Mouse (Mus musculus) induced T-regulatory cell, adult 2 months (primary cell): ENCODE measurements at regions not wholly inside any gene's neighbourhood (a gene's known extent, or its start where the extent isn't known, plus 50 kb on each side); places are given as distances from the start of the nearest gene placed in this dataset.
A peak's percentile ranks its signal among the peaks of the same experiment; 100 is the strongest.
"Not testable (repeated sequence)": the region's sequence is repeated elsewhere in the genome, so short reads cannot be mapped to it uniquely, and the experiment has no call there.

Experiments used
- DNase-seq: peaks from one replicate; pipeline ENCODE4 v3.0.0-alpha.2; 2012; ENCODE audit warnings: low read depth

DNA sequence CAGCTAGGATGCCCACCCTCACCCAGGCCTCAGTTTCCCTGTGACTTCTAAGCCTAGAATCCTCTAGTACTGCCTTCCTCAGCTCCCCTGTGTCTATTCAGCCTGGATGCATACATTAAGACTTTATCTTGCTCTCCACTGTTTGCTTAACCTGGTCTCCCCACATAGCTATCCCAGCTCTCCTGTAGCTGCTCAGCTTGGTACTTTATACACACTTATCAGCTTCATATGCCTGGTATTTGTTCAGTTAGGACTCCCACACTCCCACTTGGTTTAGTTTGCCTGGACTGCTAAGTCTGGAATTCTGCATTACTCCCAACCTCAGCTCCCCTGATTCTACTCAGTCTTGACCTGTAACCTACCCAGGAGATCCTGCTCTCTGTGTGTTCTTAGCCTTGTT is 147.7 kb downstream of the Tmem121 start:
- no peak for DNase-seq

DNA sequence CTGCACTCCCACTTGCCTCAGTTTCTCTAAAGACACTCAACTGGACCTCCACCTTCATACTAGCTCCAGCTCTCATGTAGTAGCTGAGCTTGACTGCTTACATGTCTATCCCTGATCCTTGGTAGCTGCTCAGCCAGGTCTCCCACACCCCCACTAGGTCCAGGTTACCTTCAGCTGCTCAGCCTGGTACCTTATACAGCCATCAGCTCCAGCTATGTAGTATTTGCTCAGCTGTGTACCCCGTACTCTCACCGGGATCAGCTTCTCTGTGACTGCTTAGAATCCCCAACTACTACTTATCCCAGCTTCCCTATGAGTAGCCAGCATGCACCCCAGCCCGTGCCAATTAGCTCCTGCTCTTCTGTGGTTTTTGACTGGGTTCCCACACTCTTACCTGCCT is 148.1 kb downstream of the Tmem121 start:
- DNase-seq, result not testable (repeated sequence)

DNA sequence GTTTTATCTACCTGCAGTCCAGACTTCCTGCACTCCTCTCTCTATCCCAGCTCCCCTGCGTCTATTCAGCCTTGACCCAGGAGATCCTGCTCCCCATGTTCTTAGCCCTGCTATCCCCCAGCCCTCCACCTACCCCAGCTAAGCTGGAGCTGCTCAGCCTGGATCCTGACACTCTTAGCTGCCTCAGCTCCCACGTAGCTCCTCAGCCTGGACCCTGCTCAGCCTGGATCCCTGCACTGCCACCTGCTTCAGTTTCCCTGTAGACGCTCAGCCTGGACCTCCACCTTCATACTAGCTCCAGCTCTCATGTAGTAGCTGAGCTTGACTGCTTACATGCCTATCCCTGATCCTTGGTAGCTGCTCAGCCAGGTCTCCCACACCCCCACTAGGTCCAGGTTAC is 151.5 kb downstream of the Tmem121 start:
- no peak for DNase-seq

DNA sequence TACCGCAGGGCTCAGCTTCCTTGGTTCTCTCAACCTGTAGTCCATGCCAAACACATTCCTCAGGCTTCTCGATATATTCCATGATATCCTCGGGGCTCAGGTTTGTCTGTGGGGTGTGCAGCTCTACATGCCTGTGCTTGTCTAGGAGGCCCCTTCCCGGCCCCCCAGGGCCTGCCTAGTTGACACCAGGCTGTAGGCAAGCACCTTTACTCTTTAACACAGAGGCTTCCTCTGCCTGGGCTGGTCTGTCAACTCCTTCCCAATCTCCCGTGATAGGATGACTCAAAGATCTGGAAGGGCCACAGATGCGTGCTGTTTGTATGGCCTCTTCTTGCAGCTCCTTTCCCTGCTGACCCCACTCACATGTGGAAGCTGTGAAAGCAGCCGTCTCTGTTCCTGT is 150.4 kb upstream of the Adam6b start:
- no peak for DNase-seq

DNA sequence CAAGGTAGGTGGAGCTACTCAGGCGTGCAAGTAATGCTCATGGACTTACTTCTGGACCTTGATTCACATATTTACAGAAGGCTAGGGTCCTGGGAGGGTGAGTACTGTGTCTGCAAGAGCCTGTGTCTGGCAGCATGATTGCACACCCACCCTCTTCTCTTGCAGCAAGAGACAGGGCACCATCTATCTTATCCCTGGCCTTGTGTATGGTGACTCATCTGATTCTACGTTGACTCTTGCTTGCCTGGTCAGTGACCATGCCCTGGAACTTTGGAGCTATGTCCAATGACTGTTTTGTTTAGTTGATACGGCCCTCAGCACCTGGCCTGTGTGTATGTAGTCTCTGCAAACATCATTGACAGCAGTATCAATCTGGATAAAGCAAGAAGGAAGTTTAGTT is 148.3 kb upstream of the Adam6b start:
- no peak for DNase-seq

DNA sequence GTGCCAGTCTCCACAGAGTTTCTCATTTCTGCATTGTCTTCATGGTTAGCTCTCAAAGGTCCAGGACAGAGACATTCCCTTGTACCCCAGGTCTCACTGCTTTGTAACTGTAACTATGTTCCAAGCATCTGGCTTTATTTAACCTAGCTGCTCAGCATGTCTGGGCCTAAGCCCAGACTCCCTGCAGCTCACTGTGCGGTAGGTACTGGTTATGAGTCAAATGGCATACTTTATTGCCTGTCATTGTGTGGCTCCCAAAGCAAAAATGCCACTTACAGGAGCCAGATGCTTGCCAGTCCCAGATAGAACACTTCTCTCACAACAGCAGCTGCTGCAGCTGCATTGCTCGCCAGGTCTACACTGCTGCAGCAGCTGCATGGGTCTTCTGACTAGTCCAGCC is 134.2 kb upstream of the Adam6b start:
- no peak for DNase-seq

DNA sequence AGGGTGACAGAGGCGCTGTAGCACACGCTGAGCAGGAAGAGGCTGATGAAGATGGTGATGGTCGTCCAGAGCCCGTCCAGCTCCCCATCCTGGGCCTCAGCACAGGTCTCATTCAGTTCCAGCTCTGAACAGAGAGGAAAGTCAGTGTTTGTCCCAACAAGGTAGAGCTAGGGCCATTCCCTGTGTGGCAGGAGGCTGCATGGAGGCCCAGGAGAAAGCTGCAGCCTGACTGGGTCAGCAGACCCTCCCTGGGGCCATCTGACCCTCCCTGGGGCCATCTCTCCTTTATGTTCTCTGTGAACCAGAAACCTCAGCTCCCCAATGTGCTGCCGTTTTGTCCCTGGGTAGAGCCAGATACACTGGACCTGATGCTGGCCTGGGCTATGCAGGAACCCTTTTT is 131.2 kb upstream of the Adam6b start:
- no peak for DNase-seq

DNA sequence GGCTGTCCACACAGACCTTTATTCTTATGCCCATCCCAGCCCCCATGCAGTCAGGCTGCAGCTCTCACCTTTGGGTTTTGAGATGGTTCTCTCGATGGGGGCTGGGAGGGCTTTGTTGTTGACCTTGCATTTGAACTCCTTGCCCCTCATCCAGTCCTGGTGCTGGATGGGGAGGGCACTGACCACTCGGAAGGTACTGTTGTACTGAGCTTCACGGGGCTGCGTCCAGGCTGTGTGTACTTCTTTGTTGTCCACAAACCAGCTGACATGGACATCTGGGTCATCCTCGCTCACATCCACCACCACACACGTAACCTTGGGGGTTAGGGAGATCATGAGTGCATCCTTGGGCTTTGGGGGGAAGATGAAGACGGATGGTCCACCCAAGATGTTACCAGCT is 129.3 kb upstream of the Adam6b start:
- DNase-seq, result no peak

DNA sequence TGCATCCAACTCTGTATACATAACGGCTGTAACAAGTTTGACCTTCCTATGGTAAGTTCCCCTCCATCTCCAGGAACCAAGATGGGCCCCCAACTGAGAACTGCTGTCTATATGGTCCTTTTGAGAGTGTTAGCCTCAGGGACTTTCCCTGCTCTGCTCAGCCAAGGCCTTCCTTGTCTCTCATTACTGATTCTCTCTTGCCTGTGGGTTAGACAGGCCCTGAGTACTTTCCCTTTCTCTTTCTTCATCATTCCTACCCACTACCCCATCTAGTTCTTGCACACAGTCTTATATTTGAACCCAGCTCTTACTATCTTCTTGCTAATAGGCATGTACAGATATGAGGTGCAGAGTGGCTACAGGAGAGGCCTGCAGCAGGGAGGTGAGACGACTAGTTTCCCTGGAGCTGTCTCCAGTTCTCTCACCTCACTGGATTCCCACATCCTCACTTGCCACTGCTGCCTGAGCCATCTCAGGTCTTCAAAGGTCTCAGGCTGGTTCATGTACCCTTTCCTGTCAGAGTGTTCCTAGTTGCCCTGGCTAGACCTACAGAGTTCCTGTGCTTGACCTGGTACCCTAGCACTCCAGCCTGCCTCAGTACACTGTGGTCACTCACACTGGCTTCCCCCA is 126.8 kb upstream of the Adam6b start:
- DNase-seq, result peak; percentile 46

DNA sequence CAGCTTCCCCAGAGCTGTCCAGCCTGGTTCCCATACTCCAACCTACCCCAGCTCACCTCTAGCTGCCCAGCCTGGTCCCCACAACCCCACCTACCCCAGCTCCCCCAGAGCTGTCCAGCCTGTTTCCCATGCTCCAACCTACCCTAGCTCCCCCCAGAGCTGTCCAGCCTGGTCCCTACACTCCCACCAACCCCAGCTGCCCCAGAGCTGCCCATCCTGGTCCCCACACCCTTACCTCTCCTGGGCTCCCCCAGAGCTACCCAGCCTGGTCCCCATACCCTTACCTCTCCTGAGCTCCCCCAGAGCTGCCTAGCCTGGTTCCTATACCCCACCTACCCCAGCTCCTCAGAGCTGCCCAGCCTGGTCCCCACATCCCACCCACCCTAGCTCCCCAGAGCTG is 125.3 kb upstream of the Adam6b start:
- DNase-seq, result no peak

DNA sequence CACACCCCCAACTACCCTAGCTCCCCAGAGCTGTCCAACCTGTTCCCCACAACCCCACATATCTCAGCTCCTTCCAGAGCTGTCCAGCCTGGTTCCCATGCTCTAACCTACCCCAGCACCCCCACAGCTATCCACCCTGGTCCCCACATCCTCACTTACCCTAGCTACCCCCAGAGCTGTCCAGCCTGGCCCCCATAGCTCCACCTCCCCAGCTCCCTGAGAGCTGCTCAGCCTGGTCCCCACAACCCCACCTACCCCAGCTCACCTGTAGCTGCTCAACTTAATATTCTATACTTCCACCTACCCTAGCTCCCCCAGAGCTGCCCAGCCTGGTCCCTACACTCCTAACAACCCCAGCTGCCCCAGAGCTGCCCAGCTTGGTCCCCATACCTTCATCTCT is 124.9 kb upstream of the Adam6b start:
- no peak for DNase-seq

DNA sequence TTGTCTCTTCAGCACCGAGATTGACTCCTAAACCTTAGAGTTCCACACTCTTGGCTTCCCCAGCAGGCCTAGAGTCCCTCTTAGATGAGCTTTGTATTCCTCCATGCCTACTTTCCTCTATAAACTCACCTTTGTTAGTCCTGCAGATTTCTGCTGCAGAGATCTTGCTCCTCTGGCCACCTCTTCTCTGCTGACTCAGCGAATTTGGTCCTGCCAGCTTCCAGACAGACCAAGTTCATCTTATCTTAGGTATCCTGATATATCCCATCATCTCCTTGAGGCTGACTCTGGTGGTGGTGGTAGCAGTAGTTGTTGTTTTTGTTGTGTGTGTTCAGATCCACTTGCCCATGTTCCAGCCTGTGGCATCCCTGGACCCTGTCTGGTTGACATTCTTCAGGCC is 123.5 kb upstream of the Adam6b start:
- no peak for DNase-seq

DNA sequence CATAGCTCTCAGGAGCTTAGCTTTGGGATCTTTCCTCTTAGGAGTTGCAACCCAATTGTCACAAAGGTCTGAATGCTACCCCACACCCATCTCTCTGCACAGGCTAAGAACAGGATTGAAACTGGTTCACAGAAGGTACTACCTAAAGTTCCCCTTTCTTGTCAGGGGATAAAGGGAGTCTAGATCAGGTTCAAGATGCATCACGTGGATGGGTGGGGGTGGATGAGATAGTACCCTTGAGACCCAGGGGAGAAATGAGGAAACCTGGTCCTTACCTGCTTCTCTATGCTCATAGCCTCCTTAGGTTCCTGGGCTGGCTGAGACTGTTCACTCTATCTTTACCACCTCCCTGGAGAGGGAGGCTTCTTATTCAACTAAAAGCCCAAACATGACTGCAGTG is 122.9 kb upstream of the Adam6b start:
- DNase-seq, result no peak

DNA sequence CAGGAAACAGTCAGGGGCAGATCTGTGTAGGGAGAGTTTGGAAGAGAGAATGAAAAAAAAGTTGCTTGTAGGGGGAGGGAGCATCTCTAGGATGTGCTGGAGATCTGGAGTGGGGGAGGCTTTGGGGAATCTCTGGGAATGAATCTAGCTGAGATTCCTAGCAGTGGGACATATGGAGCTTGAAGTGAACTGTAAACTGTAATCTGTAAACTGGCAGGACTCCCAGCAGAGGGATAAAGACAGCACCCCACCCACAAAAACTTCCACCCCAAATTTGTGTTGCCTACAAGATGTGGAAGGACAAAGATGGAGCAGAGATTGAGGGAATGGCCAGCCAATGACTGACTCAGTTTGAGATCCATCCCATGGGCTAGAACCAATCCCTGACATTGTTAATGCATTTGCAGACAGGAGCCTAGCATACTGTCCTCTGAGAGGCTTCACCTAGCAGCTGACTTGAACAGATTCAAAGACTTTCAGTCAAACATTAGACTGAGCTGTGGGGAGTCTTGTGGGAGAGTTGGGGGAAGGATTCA is 87.7 kb upstream of the Adam6b start:
- no peak for DNase-seq

DNA sequence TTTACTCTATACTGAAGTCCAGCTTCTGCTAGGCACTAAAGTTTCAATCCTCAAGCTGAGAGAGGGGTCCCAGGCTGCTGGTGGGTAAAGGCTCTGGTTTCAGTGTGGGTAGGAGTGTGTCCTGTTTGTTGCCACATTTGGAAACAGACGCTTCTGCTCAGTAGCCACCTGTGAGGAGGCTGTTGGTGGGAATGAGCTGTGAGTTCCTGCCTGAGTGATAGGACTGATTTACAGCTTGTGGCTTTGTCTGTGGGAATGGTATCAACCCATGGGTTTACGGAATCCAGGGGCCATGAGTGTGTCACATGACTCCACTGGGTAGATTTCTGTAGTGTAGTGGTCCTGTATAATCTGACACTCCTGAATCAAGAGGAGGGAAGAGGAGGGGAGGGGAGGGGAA is 86.5 kb upstream of the Adam6b start:
- no peak for DNase-seq

DNA sequence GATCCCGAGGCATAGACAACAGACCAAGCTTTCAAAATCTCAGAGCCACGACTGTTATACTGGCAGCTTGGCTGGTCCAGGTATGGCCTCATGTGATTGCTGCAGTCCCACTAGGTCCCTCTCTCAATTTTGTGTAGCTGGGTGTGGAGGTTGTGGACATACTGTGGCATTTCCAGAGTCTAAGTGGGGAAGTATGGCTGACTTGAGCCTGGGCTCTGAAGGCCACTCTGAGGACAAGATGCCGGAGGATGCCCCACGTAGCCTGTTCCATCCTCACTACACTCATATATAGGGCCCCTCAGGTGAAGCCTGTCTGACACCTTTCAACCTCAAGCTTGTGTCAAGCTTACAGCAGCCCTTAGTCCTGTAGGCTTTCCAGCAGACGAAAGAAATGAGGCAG is 78.2 kb upstream of the Adam6b start:
- no peak for DNase-seq

DNA sequence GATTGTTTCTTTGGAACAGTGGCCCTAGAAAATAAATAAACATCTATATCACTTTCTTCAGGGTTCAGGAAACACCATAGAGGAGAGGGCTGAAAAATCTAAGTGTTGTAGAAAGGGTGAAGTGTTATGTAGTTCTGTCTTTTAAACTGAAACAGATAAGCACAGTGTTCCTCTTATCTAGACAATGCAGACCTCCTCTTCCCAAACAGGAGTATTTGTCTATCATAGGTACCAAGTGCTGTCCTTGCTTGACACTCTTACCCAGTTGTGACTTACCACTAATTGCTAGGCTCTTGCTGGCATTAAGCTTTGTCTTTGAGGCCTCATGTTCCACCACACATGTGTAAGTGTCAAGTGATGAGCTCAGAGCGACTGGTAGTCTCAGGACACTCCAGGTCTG is 75.3 kb upstream of the Adam6b start:
- DNase-seq, result no peak

DNA sequence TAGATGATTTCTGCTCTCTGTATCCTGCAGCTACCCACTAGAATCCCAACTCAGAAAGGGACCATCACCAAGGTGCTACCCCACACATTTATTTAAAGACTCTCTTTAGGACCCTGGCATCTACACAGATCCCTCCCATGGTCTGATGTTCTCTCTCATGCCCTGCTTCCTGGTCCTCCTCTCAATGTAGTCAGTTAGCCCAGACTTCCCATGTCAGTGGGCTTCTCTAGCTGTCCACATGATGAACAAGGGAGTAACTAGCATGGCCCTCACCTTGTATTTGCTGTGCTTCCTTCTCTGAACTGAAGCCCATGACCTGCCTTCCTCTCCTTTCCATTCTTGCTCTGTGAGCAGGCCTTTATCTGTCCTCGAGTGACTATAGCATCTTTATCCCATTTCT is 71.8 kb upstream of the Adam6b start:
- DNase-seq, result no peak

DNA sequence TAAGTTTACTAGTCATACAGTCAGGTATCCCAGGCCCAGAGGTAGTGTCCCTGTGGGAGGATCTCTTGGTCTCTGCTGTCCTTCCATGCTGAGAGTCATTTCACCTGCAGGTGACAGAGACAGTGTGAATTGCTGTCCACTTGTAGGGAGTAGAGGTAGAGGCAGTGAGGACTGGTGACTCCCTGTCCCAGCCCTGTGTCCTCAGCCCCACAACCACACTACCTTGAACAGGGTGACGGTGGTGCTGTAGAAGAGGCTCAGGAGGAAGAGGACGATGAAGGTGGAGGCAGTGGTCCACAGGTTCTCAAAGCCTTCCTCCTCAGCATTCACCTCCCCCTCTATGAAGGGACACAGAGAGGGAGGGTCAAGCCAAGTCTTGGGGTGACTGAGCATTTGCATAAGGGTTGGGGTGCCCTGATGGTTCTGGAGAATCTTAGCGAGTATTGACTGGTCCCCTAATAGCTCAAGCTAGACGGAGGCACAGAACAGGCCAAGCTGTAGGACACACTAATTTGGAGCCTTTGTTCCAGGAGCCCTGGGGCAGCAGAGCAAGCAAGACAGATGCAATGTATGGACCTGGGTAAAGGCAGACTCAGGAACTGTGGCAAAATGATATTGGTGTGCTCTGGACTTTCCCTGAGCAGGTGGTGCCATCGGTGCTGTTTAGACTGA is 70.4 kb upstream of the Adam6b start:
- peak; percentile 23 for DNase-seq

DNA sequence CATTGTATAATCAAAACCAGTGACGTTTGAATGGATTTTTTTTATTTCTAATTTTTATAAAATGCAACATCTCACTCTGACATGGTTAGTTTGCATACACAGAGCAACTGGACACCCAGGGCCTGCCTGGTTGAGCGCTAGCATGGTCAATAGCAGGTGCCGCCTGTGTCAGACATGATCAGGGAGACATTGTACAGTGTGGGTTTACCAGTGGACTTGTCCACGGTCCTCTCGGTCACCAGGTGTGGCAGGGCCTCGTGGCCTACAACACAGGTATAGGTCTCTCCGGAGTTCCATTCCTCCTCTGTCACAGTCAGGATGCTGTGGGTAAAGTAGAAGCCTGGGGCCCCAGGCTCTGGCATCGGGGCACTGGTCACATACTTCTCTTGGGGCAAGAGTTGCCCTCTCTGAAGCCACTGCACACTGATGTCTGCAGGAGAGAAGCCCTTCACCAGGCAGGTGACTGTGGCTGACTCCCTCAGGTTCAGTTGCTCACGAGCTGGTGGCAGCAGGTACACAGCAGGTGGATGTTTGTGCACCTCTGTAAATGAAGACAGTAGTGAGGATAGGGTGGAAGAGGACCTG is 68.5 kb upstream of the Adam6b start:
- DNase-seq, result peak; percentile 12

DNA sequence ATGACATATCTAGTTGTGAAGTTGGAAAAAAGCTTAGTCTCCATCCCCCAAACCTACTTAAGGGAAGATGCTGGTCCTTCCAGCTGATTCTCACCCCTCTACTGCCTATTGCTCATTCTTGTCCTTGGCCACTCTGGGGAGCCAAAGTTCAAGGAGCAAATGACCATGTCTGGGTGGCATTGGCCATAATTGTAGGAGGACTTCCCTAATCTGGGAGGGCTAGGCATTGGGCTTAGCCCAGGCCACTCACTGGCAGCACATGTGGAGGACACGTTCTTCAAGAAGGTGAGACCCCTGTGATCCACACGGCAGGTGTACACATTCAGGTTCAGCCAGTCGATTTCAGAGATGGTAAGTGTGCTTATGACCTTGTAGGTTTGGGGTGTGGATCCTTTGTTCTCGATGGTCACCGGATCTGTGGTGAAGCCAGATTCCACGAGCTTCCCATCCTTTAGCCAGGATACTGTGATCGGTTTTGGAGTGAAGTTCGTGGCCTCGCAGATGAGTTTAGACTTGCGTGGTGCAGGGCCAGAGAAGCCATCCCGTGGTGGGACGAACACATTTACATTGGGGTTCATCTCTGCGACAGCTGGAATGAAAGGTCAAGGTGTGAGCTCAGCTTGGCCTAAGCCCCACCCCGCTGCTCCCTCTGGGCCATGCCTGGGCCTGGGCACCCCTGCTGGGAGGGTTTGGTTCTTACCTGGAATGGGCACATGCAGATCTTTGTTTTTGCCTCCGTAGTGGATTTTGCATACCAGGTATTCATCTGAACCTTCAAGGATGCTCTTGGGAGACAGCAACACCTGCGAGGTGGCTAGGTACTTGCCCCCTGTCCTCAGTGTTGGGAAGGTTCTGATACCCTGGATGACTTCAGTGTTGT is 67.4 kb upstream of the Adam6b start:
- no peak for DNase-seq

DNA sequence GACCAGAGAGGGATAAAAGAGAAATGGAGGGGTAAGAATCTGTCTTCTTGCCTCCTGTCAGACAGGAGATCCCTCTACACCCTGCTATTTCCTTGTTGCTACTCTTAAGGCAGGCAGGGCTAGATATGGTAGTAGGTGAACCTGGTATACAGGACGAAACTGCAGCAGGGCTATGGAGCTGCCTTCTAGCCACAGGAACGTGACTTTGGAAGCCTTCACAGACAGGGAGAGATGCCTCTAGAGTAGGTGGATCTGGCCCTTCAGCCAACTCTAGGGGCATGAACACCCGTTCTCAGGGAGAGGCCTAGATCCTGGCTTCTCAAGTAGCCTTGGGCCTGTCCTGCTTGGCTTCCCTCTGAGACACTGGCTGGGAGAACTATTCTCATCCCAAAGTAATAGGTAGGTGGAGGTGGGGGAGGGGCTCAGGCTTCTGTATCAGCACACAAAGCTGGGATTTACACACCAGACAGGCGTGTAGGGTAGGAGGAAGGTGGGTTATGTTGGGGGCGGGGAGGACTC is 66.5 kb upstream of the Adam6b start:
- peak; percentile 46 for DNase-seq
